Mouse (Mus musculus): ENCODE data around the gene Slc36a2. TPM values are rescaled to one million over a fixed set of nuclear protein-coding genes. Genes with fewer than 3 reads are reported as not detected.
"Not testable (repeated sequence)": the region's sequence is repeated elsewhere in the genome, so short reads cannot be mapped to it uniquely, and the experiment has no call there.

The Slc36a2 gene
- total RNA-seq, 2 experiments from 2014 or later: 9.4 to 24.0 TPM

- intact Hi-C loops (cut with DNase I): no loop called here
- DNase-seq: no peak
These were observed 47.9 kb downstream of the Slc36a2 start for GRCm38 (mm10) chr11:55136770-55137547.

- no peak for DNase-seq
- intact Hi-C loops (cut with DNase I): no loop called here
These were observed 50.0 kb downstream of the Slc36a2 start for GRCm38 (mm10) chr11:55134871-55135270.

- no peak for DNase-seq
- intact Hi-C loops (cut with DNase I): no loop called here
These were observed 50.5 kb downstream of the Slc36a2 start for GRCm38 (mm10) chr11:55134407-55134806.

GRCm38 (mm10) chr11:55133204-55133603 is 51.7 kb downstream of the Slc36a2 start:
- intact Hi-C loops (cut with DNase I): no loop called here
- no peak for DNase-seq

- no peak for DNase-seq
- intact Hi-C loops (cut with DNase I): no loop called here
These were observed 52.9 kb downstream of the Slc36a2 start for GRCm38 (mm10) chr11:55131946-55132345.

GRCm38 (mm10) chr11:55131077-55131742 is 53.7 kb downstream of the Slc36a2 start:
- no peak for DNase-seq
- intact Hi-C loops (cut with DNase I): no loop called here

GRCm38 (mm10) chr11:55128411-55128810 is 56.5 kb downstream of the Slc36a2 start:
- intact Hi-C loops (cut with DNase I): no loop called here
- DNase-seq: no peak

GRCm38 (mm10) chr11:55127937-55128336 is 56.9 kb downstream of the Slc36a2 start:
- intact Hi-C loops (cut with DNase I): no loop called here
- no peak for DNase-seq

GRCm38 (mm10) chr11:55126663-55127062 is 58.2 kb downstream of the Slc36a2 start:
- intact Hi-C loops (cut with DNase I): no loop called here
- DNase-seq: no peak

- intact Hi-C loops (cut with DNase I): no loop called here
- no peak for DNase-seq
These were observed 63.4 kb downstream of the Slc36a2 start for GRCm38 (mm10) chr11:55121430-55121829.

- intact Hi-C loops (cut with DNase I): no loop called here
- DNase-seq: peak in 1 of 2 experiments; percentile 25
These were observed 64.0 kb downstream of the Slc36a2 start for GRCm38 (mm10) chr11:55120821-55121271.

GRCm38 (mm10) chr11:55120279-55120678 is 64.6 kb downstream of the Slc36a2 start:
- intact Hi-C loops (cut with DNase I): no loop called here
- no peak for DNase-seq

GRCm38 (mm10) chr11:55117031-55117430 is 67.8 kb downstream of the Slc36a2 start:
- intact Hi-C loops (cut with DNase I): no loop called here
- no peak for DNase-seq

GRCm38 (mm10) chr11:55116004-55116403 is 68.9 kb downstream of the Slc36a2 start:
- intact Hi-C loops (cut with DNase I): no loop called here
- no peak for DNase-seq

GRCm38 (mm10) chr11:55114291-55114690 is 70.6 kb downstream of the Slc36a2 start:
- no peak for DNase-seq
- intact Hi-C loops (cut with DNase I): no loop called here

- DNase-seq; intact Hi-C loops (cut with DNase I): not testable (repeated sequence)
These were observed 71.0 kb downstream of the Slc36a2 start for GRCm38 (mm10) chr11:55113861-55114250.

- intact Hi-C loops (cut with DNase I): no loop called here
- peak; percentile 28 to 29 for DNase-seq
These were observed 71.5 kb downstream of the Slc36a2 start for GRCm38 (mm10) chr11:55113209-55113860.

- intact Hi-C loops (cut with DNase I): no loop called here
- DNase-seq: no peak
These were observed 74.2 kb downstream of the Slc36a2 start for GRCm38 (mm10) chr11:55110566-55111169.

GRCm38 (mm10) chr11:55109521-55110300 is 75.2 kb downstream of the Slc36a2 start:
- intact Hi-C loops (cut with DNase I): no loop called here
- DNase-seq: no peak

Measured in heart, postnatal 10 days (tissue).